In the genomic region with DNA sequence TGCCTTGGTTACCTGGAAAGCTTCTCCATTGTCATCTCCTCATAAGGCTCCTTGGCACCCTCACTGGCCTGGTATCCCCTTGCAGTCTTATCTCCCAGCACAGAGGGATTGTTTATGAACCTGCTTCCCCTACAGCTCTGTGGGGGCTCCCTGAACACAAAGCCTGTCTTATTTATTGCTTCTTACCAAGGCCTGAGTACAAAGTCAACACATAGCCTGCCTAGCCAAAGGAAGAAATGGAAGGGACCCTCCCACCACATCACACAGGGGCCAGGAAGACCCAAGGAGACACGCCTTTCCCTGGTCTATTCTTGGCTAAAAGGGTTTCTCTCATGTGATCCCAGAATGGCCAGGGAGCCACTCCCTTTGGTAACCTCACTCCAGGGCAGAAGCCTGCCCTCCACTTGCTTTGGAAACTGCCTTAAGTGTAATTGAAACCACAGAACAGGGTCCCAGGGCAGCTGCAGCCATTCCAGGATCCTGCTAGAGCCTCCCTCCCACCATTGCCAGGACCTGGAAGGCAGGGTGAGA, we compare ENCODE assay signal across 8 mouse cellular contexts. TPM values are rescaled to one million over a fixed set of nuclear protein-coding genes. Genes with fewer than 3 reads are reported as not detected.
DNase-seq lines count a peak whose midpoint lies in the region; ATAC-seq and TF ChIP-seq lines count a peak whose summit lies in the region.

No protein-coding gene starts in this region.

- TF ChIP-seq EP300 in lung, postnatal 0 days (IDR thresholded peaks at IDR 0.05), result peak; percentile 98

- H3K9me3 ChIP-seq in embryonic facial prominence, embryonic 15.5 days (replicated peaks), result no peaks in the 10 kb centered on the region
- no peaks in the 10 kb centered on the region for H3K9me3 ChIP-seq in hindbrain, postnatal 0 days (ENCODE audit: low read length)
- H3K9me3 ChIP-seq in lung, postnatal 0 days (ENCODE audit: low read length), result no peaks in the 10 kb centered on the region

- no peak overlapping the region for H3K4me2 ChIP-seq in embryonic facial prominence, embryonic 15.5 days (replicated peaks)
- no peak overlapping the region for H3K4me2 ChIP-seq in hindbrain, postnatal 0 days (ENCODE audit: low read depth, low read length)
- no peak overlapping the region for H3K4me2 ChIP-seq in lung, postnatal 0 days (replicated peaks; ENCODE audit: low read depth, low read length)

- 30% methylated on average over 1 of the region's 1 CpGs for WGBS in embryonic facial prominence, embryonic 15.5 days
- 50% methylated on average over 1 of the region's 1 CpGs for WGBS in hindbrain, postnatal 0 days
- 14% methylated on average over 1 of the region's 1 CpGs for WGBS in lung, postnatal 0 days

- H3K4me1 ChIP-seq in embryonic facial prominence, embryonic 15.5 days, result peaks cover 22% of the 10 kb centered on the region
- 0 out of 2 replicates have a peak, but pooled peaks cover 8% of the 10 kb centered on the region for H3K4me1 ChIP-seq in hindbrain, postnatal 0 days (ENCODE audit: insufficient read depth, low read length)
- 0 out of 2 replicates have a peak, but pooled peaks cover 3% of the 10 kb centered on the region for H3K4me1 ChIP-seq in lung, postnatal 0 days (ENCODE audit: insufficient read depth, low read depth, low read length)

- peak; percentile 27; the same call in 1 of the 2 replicates for ATAC-seq in embryonic facial prominence, embryonic 15.5 days (ENCODE audit: insufficient number of reproducible peaks, low FRiP score, low TSS enrichment, low read depth)
- ATAC-seq in hindbrain, postnatal 0 days, result no peak
- peak; percentile 70 for ATAC-seq in lung, postnatal 0 days

- no peak for TF ChIP-seq CTCF in hindbrain, postnatal 0 days (IDR thresholded peaks at IDR 0.05; ENCODE audit: low read depth)
- no peak for TF ChIP-seq CTCF in lung, postnatal 0 days (IDR thresholded peaks at IDR 0.05)

- DNase-seq in embryo, embryonic 11 days, result peak; percentile 45
- no peak for DNase-seq in embryo, embryonic 10.5 days (ENCODE audit: low spot score)
- no peak for DNase-seq in hindbrain, postnatal 0 days (ENCODE audit: low spot score)
- peak; percentile 79 for DNase-seq in lung, postnatal 0 days (ENCODE audit: low spot score)
- no peak for DNase-seq in Muller cell, postnatal 12 days (ENCODE audit: inconsistent ontology term)
- no peak for DNase-seq in frontal cortex, postnatal 36 days (ENCODE audit: low spot score in 2 of 2)
- no peak for DNase-seq in right cerebral cortex, postnatal 25 days

- no peak overlapping the region for H3K9ac ChIP-seq in embryonic facial prominence, embryonic 15.5 days
- no peak overlapping the region for H3K9ac ChIP-seq in hindbrain, postnatal 0 days (replicated peaks; ENCODE audit: low read length)
- H3K9ac ChIP-seq in lung, postnatal 0 days (replicated peaks; ENCODE audit: low read depth), result no peak overlapping the region

- H3K27me3 ChIP-seq in embryonic facial prominence, embryonic 15.5 days, result no peaks in the 10 kb centered on the region
- no peaks in the 10 kb centered on the region for H3K27me3 ChIP-seq in hindbrain, postnatal 0 days (ENCODE audit: insufficient read depth, low read length)
- H3K27me3 ChIP-seq in lung, postnatal 0 days (replicated peaks; ENCODE audit: insufficient read depth, low read length), result no peaks in the 10 kb centered on the region

- peak overlapping the region; percentile 79 for H3K27ac ChIP-seq in embryonic facial prominence, embryonic 15.5 days (replicated peaks)
- H3K27ac ChIP-seq in hindbrain, postnatal 0 days, result peak overlapping the region; percentile 54
- peak overlapping the region; percentile 77 for H3K27ac ChIP-seq in lung, postnatal 0 days (ENCODE audit: low read length)

- no peaks in the 10 kb centered on the region for H3K36me3 ChIP-seq in embryonic facial prominence, embryonic 15.5 days
- H3K36me3 ChIP-seq in hindbrain, postnatal 0 days (ENCODE audit: insufficient read depth, low read length), result no peaks in the 10 kb centered on the region
- no peaks in the 10 kb centered on the region for H3K36me3 ChIP-seq in lung, postnatal 0 days (ENCODE audit: insufficient read depth, low read length)

- no peak overlapping the region for H3K4me3 ChIP-seq in embryonic facial prominence, embryonic 15.5 days (replicated peaks)
- H3K4me3 ChIP-seq in hindbrain, postnatal 0 days (ENCODE audit: low read length), result no peak overlapping the region
- no peak overlapping the region for H3K4me3 ChIP-seq in lung, postnatal 0 days (ENCODE audit: low read depth, low read length)

RNA-seq across cellular contexts. Expression of gene Pcif1, which starts 4.8 kb away (rescaled TPM):
- polyA plus RNA-seq in embryonic facial prominence, embryonic 15.5 days (2015; fragmentation: Nextera tagmentation; extraction: Ambion mirVana), result 65.7 and 74.8 TPM in 2 replicates
- 76.7 and 83.7 TPM in 2 replicates for total RNA-seq in hindbrain, postnatal 0 days (2014; rRNA removed)
- 107 and 108 TPM in 2 replicates for polyA plus RNA-seq in hindbrain, postnatal 0 days (2015; fragmentation: Nextera tagmentation; extraction: Ambion mirVana)
- polyA plus RNA-seq in lung, postnatal 0 days (2015; fragmentation: Nextera tagmentation; extraction: Ambion mirVana), result 60.9 and 71.3 TPM in 2 replicates

RNA-seq across cellular contexts. Expression of gene Pltp, which starts 16.8 kb away (rescaled TPM):
- 66.8 and 77.0 TPM in 2 replicates for polyA plus RNA-seq in embryonic facial prominence, embryonic 15.5 days (2015; fragmentation: Nextera tagmentation; extraction: Ambion mirVana)
- 76.2 and 88.7 TPM in 2 replicates for total RNA-seq in hindbrain, postnatal 0 days (2014; rRNA removed)
- polyA plus RNA-seq in hindbrain, postnatal 0 days (2015; fragmentation: Nextera tagmentation; extraction: Ambion mirVana), result 99.6 and 117 TPM in 2 replicates
- polyA plus RNA-seq in lung, postnatal 0 days (2015; fragmentation: Nextera tagmentation; extraction: Ambion mirVana), result 286 and 314 TPM in 2 replicates

RNA-seq across cellular contexts. Expression of gene Zfp335, which starts 37.3 kb away (rescaled TPM):
- 13.4 and 16.0 TPM in 2 replicates for polyA plus RNA-seq in embryonic facial prominence, embryonic 15.5 days (2015; fragmentation: Nextera tagmentation; extraction: Ambion mirVana)
- total RNA-seq in hindbrain, postnatal 0 days (2014; rRNA removed), result 26.5 and 28.3 TPM in 2 replicates
- 9.0 and 9.2 TPM in 2 replicates for polyA plus RNA-seq in hindbrain, postnatal 0 days (2015; fragmentation: Nextera tagmentation; extraction: Ambion mirVana)
- 5.0 and 5.2 TPM in 2 replicates for polyA plus RNA-seq in lung, postnatal 0 days (2015; fragmentation: Nextera tagmentation; extraction: Ambion mirVana)

RNA-seq across cellular contexts. Expression of gene Neurl2, which starts 41.0 kb away (rescaled TPM):
- 8.5 and 9.0 TPM in 2 replicates for polyA plus RNA-seq in embryonic facial prominence, embryonic 15.5 days (2015; fragmentation: Nextera tagmentation; extraction: Ambion mirVana)
- 8.7 and 12.1 TPM in 2 replicates for total RNA-seq in hindbrain, postnatal 0 days (2014; rRNA removed)
- polyA plus RNA-seq in hindbrain, postnatal 0 days (2015; fragmentation: Nextera tagmentation; extraction: Ambion mirVana), result 7.2 and 7.6 TPM in 2 replicates
- 5.4 and 6.5 TPM in 2 replicates for polyA plus RNA-seq in lung, postnatal 0 days (2015; fragmentation: Nextera tagmentation; extraction: Ambion mirVana)

RNA-seq across cellular contexts. Expression of gene Ctsa, which starts 41.6 kb away (rescaled TPM):
- 174 and 175 TPM in 2 replicates for polyA plus RNA-seq in embryonic facial prominence, embryonic 15.5 days (2015; fragmentation: Nextera tagmentation; extraction: Ambion mirVana)
- 135 and 147 TPM in 2 replicates for total RNA-seq in hindbrain, postnatal 0 days (2014; rRNA removed)
- 112 and 116 TPM in 2 replicates for polyA plus RNA-seq in hindbrain, postnatal 0 days (2015; fragmentation: Nextera tagmentation; extraction: Ambion mirVana)
- polyA plus RNA-seq in lung, postnatal 0 days (2015; fragmentation: Nextera tagmentation; extraction: Ambion mirVana), result 146 and 147 TPM in 2 replicates

Comparison
In these comparisons a context has a peak if more than half of its experiments do, and no peak if none do; other contexts are left out.
1. DNase-seq: peak in embryo, embryonic 11 days (single experiment) and lung, postnatal 0 days (single experiment); none in embryo, embryonic 10.5 days (single experiment), hindbrain, postnatal 0 days (single experiment), Muller cell, postnatal 12 days (single experiment), frontal cortex, postnatal 36 days (0 of 2) and right cerebral cortex, postnatal 25 days (single experiment).
2. Peak in every context shown above with its lines, with median percentiles within 50 percentile points of each other: H3K27ac ChIP-seq.